Mouse (Mus musculus) v-Abl transformed pro-B cells (cell line): ENCODE results near the gene Emc1.
"Not testable (repeated sequence)": the region's sequence is repeated elsewhere in the genome, so short reads cannot be mapped to it uniquely, and the experiment has no call there.

Source experiments
- in situ Hi-C, 2 experiments: fragments of 400-800 bp; cut with MboI; formaldehyde crosslinking; loops; one replicate each; pipeline ENCODE4 v1.15.1; 2025; ENCODE audit not compliant: unreplicated experiment in 2 of 2

Emc1 gene

GRCm38 (mm10) chr4:139352832-139353231, 445 bp downstream of the Emc1 start:
- in situ Hi-C loops = no loop called here

- in situ Hi-C loops = no loop called here
Observed at GRCm38 (mm10) chr4:139357211-139357610, 4.8 kb downstream of the Emc1 start.

- in situ Hi-C loops = no loop called here
Observed at GRCm38 (mm10) chr4:139360761-139361548, 8.6 kb downstream of the Emc1 start.

GRCm38 (mm10) chr4:139367336-139367735, 14.9 kb downstream of the Emc1 start:
- in situ Hi-C loops = no loop called here

GRCm38 (mm10) chr4:139368038-139368437, 15.7 kb downstream of the Emc1 start:
- in situ Hi-C loops = no loop called here

- in situ Hi-C loops = no loop called here
Observed at GRCm38 (mm10) chr4:139373130-139373529, 20.7 kb downstream of the Emc1 start.

GRCm38 (mm10) chr4:139373531-139373930, 21.1 kb downstream of the Emc1 start:
- in situ Hi-C loops = no loop called here

- in situ Hi-C loops = no loop called here
Observed at GRCm38 (mm10) chr4:139379719-139380118, 27.3 kb downstream of the Emc1 start.

- in situ Hi-C loops = no loop called here
Observed at GRCm38 (mm10) chr4:139380207-139380748, 27.9 kb downstream of the Emc1 start.

- in situ Hi-C loops = no loop called here
Observed at GRCm38 (mm10) chr4:139380775-139381451, 28.5 kb downstream of the Emc1 start.

GRCm38 (mm10) chr4:139381452-139381845, 29.1 kb downstream of the Emc1 start:
- in situ Hi-C loops = no loop called here

GRCm38 (mm10) chr4:139382231-139382630, 29.8 kb downstream of the Emc1 start:
- in situ Hi-C loops = no loop called here

GRCm38 (mm10) chr4:139385841-139386240, 33.5 kb downstream of the Emc1 start:
- in situ Hi-C loops = not testable (repeated sequence)

GRCm38 (mm10) chr4:139386869-139387319, 34.5 kb downstream of the Emc1 start:
- in situ Hi-C loops = no loop called here

GRCm38 (mm10) chr4:139389557-139389956, 37.2 kb downstream of the Emc1 start:
- in situ Hi-C loops = no loop called here

GRCm38 (mm10) chr4:139395431-139395830, 43.0 kb downstream of the Emc1 start:
- in situ Hi-C loops = no loop called here

GRCm38 (mm10) chr4:139400487-139400886, 48.1 kb downstream of the Emc1 start:
- in situ Hi-C loops = loop anchor here in 1 of 2 experiments (25.0 kb wide), 1 partner anchor 1213 kb away; no protein-coding TSS in a partner anchor

GRCm38 (mm10) chr4:139403214-139403613, 50.8 kb downstream of the Emc1 start:
- in situ Hi-C loops = loop anchor here in 1 of 2 experiments (25.0 kb wide), 1 partner anchor 1216 kb away; no protein-coding TSS in a partner anchor

GRCm38 (mm10) chr4:139411351-139411750, 59.0 kb downstream of the Emc1 start:
- in situ Hi-C loops = loop anchor here in 1 of 2 experiments (25.0 kb wide), 1 partner anchor 1224 kb away; no protein-coding TSS in a partner anchor

- in situ Hi-C loops = loop anchor here in 1 of 2 experiments (25.0 kb wide), 1 partner anchor 1231 kb away; no protein-coding TSS in a partner anchor
Observed at GRCm38 (mm10) chr4:139417868-139418267, 65.5 kb downstream of the Emc1 start.

- in situ Hi-C loops = loop anchor here in 1 of 2 experiments (25.0 kb wide), 1 partner anchor 1234 kb away; no protein-coding TSS in a partner anchor
Observed at GRCm38 (mm10) chr4:139421621-139422020, 69.2 kb downstream of the Emc1 start.
